Mouse (Mus musculus) heart, embryonic 13.5 days (tissue): ENCODE results near the gene Wdr54. TPM values are rescaled to one million over a fixed set of nuclear protein-coding genes. Genes with fewer than 3 reads are reported as not detected.

Source experiments
- ATAC-seq: fragments of 200-750 bp; cut with Nextera tagmentation; 2 replicates; pipeline ENCODE4 v1.8.0; 2017; ENCODE audit warnings: moderate TSS enrichment; ENCODE audit not compliant: insufficient number of reproducible peaks, low FRiP score, low TSS enrichment; ENCODE audit errors: extremely low read depth
- H3K27ac ChIP-seq: fragments of 300-500 bp; sonication (generic); replicated peaks from 2 replicates; pipeline ENCODE4 v1.5.1; 2015; ENCODE audit warnings: moderate library complexity, mild to moderate bottlenecking, inconsistent platforms
- H3K27me3 ChIP-seq: fragments of 300-500 bp; sonication (generic); replicated peaks from 2 replicates; pipeline ENCODE4 v1.6.1; 2015; ENCODE audit warnings: mild to moderate bottlenecking, inconsistent platforms
- H3K36me3 ChIP-seq: fragments of 300-500 bp; sonication (generic); 2 replicates; pipeline ENCODE4 v1.6.1; 2015; ENCODE audit warnings: mild to moderate bottlenecking, inconsistent platforms
- H3K4me1 ChIP-seq: fragments of 300-500 bp; sonication (generic); 2 replicates; pipeline ENCODE4 v1.6.1; 2015; ENCODE audit warnings: inconsistent platforms
- H3K4me2 ChIP-seq: fragments of 300-500 bp; sonication (generic); 2 replicates; pipeline ENCODE4 v1.6.1; 2015; ENCODE audit warnings: inconsistent platforms, mild to moderate bottlenecking, moderate library complexity
- H3K4me3 ChIP-seq: fragments of 300-500 bp; sonication (generic); 2 replicates; pipeline ENCODE4 v1.5.1; 2015; ENCODE audit warnings: moderate library complexity, mild to moderate bottlenecking, inconsistent platforms
- H3K9ac ChIP-seq: fragments of 300-500 bp; sonication (generic); 2 replicates; pipeline ENCODE4 v1.6.1; 2015; ENCODE audit warnings: inconsistent platforms, mild to moderate bottlenecking, moderate library complexity
- H3K9me3 ChIP-seq: fragments of 300-500 bp; sonication (generic); 2 replicates; pipeline ENCODE4 v1.6.1; 2016; ENCODE audit warnings: inconsistent platforms
- WGBS: fragments of 180-500 bp; shearing (Covaris S2); methylation state at CpG from one replicate; pipeline ENCODE4 v1.1.7; 2015; ENCODE audit warnings: mixed read lengths; 5-methylcytosine and 5-hydroxymethylcytosine counted together
- polyA plus RNA-seq: library from polyadenylated mRNA; unstranded; fragments of >200 nt; fragmentation: Nextera tagmentation; extraction: Ambion mirVana; gene quantifications from 2 replicates; pipeline ENCODE4 v1.2.1, GENCODE M21; 2015

The Wdr54 gene
- polyA plus RNA-seq, 1 experiment from 2014 or later, result 7.0 TPM

- H3K4me3 ChIP-seq, result peak overlapping the region; percentile 57
- no peak overlapping the region for H3K27ac ChIP-seq
- H3K4me2 ChIP-seq, result peak overlapping the region; percentile 74
- 8% methylated on average over 23 of the region's 23 CpGs for WGBS
- no peak for ATAC-seq
- H3K9me3 ChIP-seq, result no peaks in the 10 kb centered on the region
- peak overlapping the region; percentile 71 for H3K9ac ChIP-seq
- peaks cover 22% of the 10 kb centered on the region for H3K4me1 ChIP-seq
- H3K36me3 ChIP-seq, result peaks cover 23% of the 10 kb centered on the region
- peaks cover 27% of the 10 kb centered on the region for H3K27me3 ChIP-seq
These were observed 502 bp downstream of the Wdr54 start for GRCm38 (mm10) chr6:83155552-83156238.

- Histone ChIP-seq H3K9ac (no peak overlapping the region), H3K27ac (no peak overlapping the region), H3K4me3 (no peak overlapping the region), H3K4me2 (no peak overlapping the region), H3K27me3 (peaks cover 18% of the 10 kb centered on the region), H3K36me3 (peaks cover 45% of the 10 kb centered on the region), H3K4me1 (peaks cover 22% of the 10 kb centered on the region), H3K9me3 (no peaks in the 10 kb centered on the region)
- WGBS, result 62% methylated on average over 5 of the region's 5 CpGs
- ATAC-seq, result no peak
These were observed 2.7 kb downstream of the Wdr54 start for GRCm38 (mm10) chr6:83153485-83153884.

- Histone ChIP-seq H3K27ac (no peak overlapping the region), H3K4me3 (no peak overlapping the region), H3K27me3 (peaks cover 18% of the 10 kb centered on the region), H3K9ac (no peak overlapping the region), H3K9me3 (no peaks in the 10 kb centered on the region), H3K4me1 (peaks cover 22% of the 10 kb centered on the region), H3K36me3 (peaks cover 50% of the 10 kb centered on the region), H3K4me2 (no peak overlapping the region)
- ATAC-seq, result no peak
- 83% methylated on average over 12 of the region's 12 CpGs for WGBS
These were observed 3.2 kb downstream of the Wdr54 start for GRCm38 (mm10) chr6:83153038-83153437.

GRCm38 (mm10) chr6:83151721-83152120 is 4.5 kb downstream of the Wdr54 start:
- Histone ChIP-seq H3K4me1 (peaks cover 22% of the 10 kb centered on the region), H3K27ac (no peak overlapping the region), H3K9me3 (no peaks in the 10 kb centered on the region), H3K27me3 (peaks cover 14% of the 10 kb centered on the region), H3K9ac (peak overlapping the region; percentile 2; the same call in 1 of the 2 replicates), H3K4me2 (no peak overlapping the region), H3K36me3 (peaks cover 63% of the 10 kb centered on the region), H3K4me3 (no peak overlapping the region)
- no peak for ATAC-seq
- WGBS, result 25% methylated on average over 8 of the region's 8 CpGs

GRCm38 (mm10) chr6:83147280-83147679 is 8.9 kb downstream of the Wdr54 start:
- H3K27ac ChIP-seq, result no peak overlapping the region
- H3K27me3 ChIP-seq, result no peaks in the 10 kb centered on the region
- ATAC-seq, result no peak
- peaks cover 19% of the 10 kb centered on the region for H3K4me1 ChIP-seq
- H3K9ac ChIP-seq, result no peak overlapping the region
- no peak overlapping the region for H3K4me2 ChIP-seq
- H3K9me3 ChIP-seq, result no peaks in the 10 kb centered on the region
- no peak overlapping the region for H3K4me3 ChIP-seq
- H3K36me3 ChIP-seq, result peaks cover 60% of the 10 kb centered on the region
- WGBS, result 67% methylated on average over 7 of the region's 7 CpGs

- no peak overlapping the region for H3K4me3 ChIP-seq
- peak overlapping the region; percentile 52 for H3K9ac ChIP-seq
- peaks cover 48% of the 10 kb centered on the region for H3K36me3 ChIP-seq
- WGBS, result 53% methylated on average over 9 of the region's 9 CpGs
- H3K9me3 ChIP-seq, result no peaks in the 10 kb centered on the region
- peak overlapping the region; percentile 42; the same call in 1 of the 2 replicates for H3K27ac ChIP-seq
- peak overlapping the region; percentile 4; the same call in 1 of the 2 replicates for H3K4me2 ChIP-seq
- no peaks in the 10 kb centered on the region for H3K27me3 ChIP-seq
- ATAC-seq, result no peak
- peaks cover 19% of the 10 kb centered on the region for H3K4me1 ChIP-seq
These were observed 10.4 kb downstream of the Wdr54 start for GRCm38 (mm10) chr6:83145805-83146204.

GRCm38 (mm10) chr6:83145209-83145608 is 11.0 kb downstream of the Wdr54 start:
- peaks cover 19% of the 10 kb centered on the region for H3K4me1 ChIP-seq
- peaks cover 42% of the 10 kb centered on the region for H3K36me3 ChIP-seq
- ATAC-seq, result no peak
- no peak overlapping the region for H3K4me2 ChIP-seq
- 0 out of 2 replicates have a peak overlapping the region, but pooled peaks have one; percentile 42 for H3K27ac ChIP-seq
- no peaks in the 10 kb centered on the region for H3K27me3 ChIP-seq
- no peak overlapping the region for H3K9ac ChIP-seq
- H3K4me3 ChIP-seq, result no peak overlapping the region
- H3K9me3 ChIP-seq, result no peaks in the 10 kb centered on the region
- WGBS, result 53% methylated on average over 2 of the region's 2 CpGs

- peaks cover 19% of the 10 kb centered on the region for H3K36me3 ChIP-seq
- no peak for ATAC-seq
- H3K9ac ChIP-seq, result peak overlapping the region; percentile 82
- peak overlapping the region; percentile 79 for H3K4me2 ChIP-seq
- H3K9me3 ChIP-seq, result no peaks in the 10 kb centered on the region
- H3K27ac ChIP-seq, result peak overlapping the region; percentile 17; the same call in 1 of the 2 replicates
- H3K4me3 ChIP-seq, result peak overlapping the region; percentile 54
- H3K27me3 ChIP-seq, result no peaks in the 10 kb centered on the region
- peaks cover 34% of the 10 kb centered on the region for H3K4me1 ChIP-seq
- 44% methylated on average over 11 of the region's 11 CpGs for WGBS
These were observed 13.3 kb downstream of the Wdr54 start for GRCm38 (mm10) chr6:83142886-83143285.

- Histone ChIP-seq H3K4me1 (peaks cover 36% of the 10 kb centered on the region), H3K9ac (peak overlapping the region; percentile 82), H3K4me3 (peak overlapping the region; percentile 54), H3K4me2 (peak overlapping the region; percentile 79), H3K9me3 (no peaks in the 10 kb centered on the region), H3K27me3 (no peaks in the 10 kb centered on the region), H3K36me3 (peaks cover 13% of the 10 kb centered on the region), H3K27ac (peak overlapping the region; percentile 68)
- WGBS, result 3% methylated on average over 41 of the region's 41 CpGs
- no peak for ATAC-seq
These were observed 13.9 kb downstream of the Wdr54 start for GRCm38 (mm10) chr6:83142211-83142731.

- Histone ChIP-seq H3K9me3 (no peaks in the 10 kb centered on the region), H3K27ac (peak overlapping the region; percentile 68), H3K9ac (peak overlapping the region; percentile 82), H3K4me2 (peak overlapping the region; percentile 79), H3K4me3 (peak overlapping the region; percentile 54), H3K4me1 (peaks cover 37% of the 10 kb centered on the region), H3K27me3 (no peaks in the 10 kb centered on the region), H3K36me3 (peaks cover 6% of the 10 kb centered on the region)
- ATAC-seq, result no peak
- WGBS, result 38% methylated on average over 4 of the region's 4 CpGs
These were observed 14.6 kb downstream of the Wdr54 start for GRCm38 (mm10) chr6:83141636-83142035.

GRCm38 (mm10) chr6:83140044-83140443 is 16.2 kb downstream of the Wdr54 start:
- Histone ChIP-seq H3K4me1 (peaks cover 53% of the 10 kb centered on the region), H3K27me3 (peaks cover 1% of the 10 kb centered on the region; the same call in 1 of the 2 replicates), H3K4me3 (no peak overlapping the region), H3K36me3 (no peaks in the 10 kb centered on the region), H3K27ac (no peak overlapping the region), H3K9me3 (no peaks in the 10 kb centered on the region), H3K9ac (no peak overlapping the region), H3K4me2 (no peak overlapping the region)
- 91% methylated on average over 8 of the region's 8 CpGs for WGBS
- ATAC-seq, result no peak
